Mouse (Mus musculus): ENCODE data around the gene Krtap19-1. TPM values are rescaled to one million over a fixed set of nuclear protein-coding genes. Genes with fewer than 3 reads are reported as not detected.
A peak's percentile ranks its signal among the peaks of the same experiment; 100 is the strongest.

The Krtap19-1 gene
- polyA plus RNA-seq (2015; fragmentation: Nextera tagmentation; extraction: Ambion mirVana) = not detected in 2 replicates

- DNase-seq (ENCODE audit: low spot score) = no peak
Observed at GRCm38 (mm10) chr16:88869311-88869710, at the start of gene Krtap19-1. Krtap19-1 (minus strand) TSS chr16:88869411.

GRCm38 (mm10) chr16:88896357-88896756 lies 27.1 kb upstream of the Krtap19-1 start, which contains the start of gene Krtap19-5:
Krtap19-5 (minus strand) TSS chr16:88896457.
- DNase-seq (ENCODE audit: low spot score) = no peak

- DNase-seq (ENCODE audit: low spot score) = no peak
Observed at GRCm38 (mm10) chr16:88886870-88887269, 17.7 kb upstream of the Krtap19-1 start.

GRCm38 (mm10) chr16:88884989-88885388 lies 15.8 kb upstream of the Krtap19-1 start, which contains the start of gene Krtap19-4:
Krtap19-4 (minus strand) TSS chr16:88885089.
- DNase-seq (ENCODE audit: low spot score) = no peak

- DNase-seq (ENCODE audit: low spot score) = no peak
Observed at GRCm38 (mm10) chr16:88877938-88878337, 8.7 kb upstream of the Krtap19-1 start, which contains the start of gene Krtap19-3. Krtap19-3 (minus strand) TSS chr16:88878038.

GRCm38 (mm10) chr16:88874169-88874568 lies 5.0 kb upstream of the Krtap19-1 start, which contains the start of gene Krtap19-2:
Krtap19-2 (minus strand) TSS chr16:88874269.
- DNase-seq (ENCODE audit: low spot score) = no peak

- no peak for DNase-seq (ENCODE audit: low spot score)
Observed at GRCm38 (mm10) chr16:88864887-88865407, 4.3 kb downstream of the Krtap19-1 start.

GRCm38 (mm10) chr16:88851450-88851849 lies 17.8 kb downstream of the Krtap19-1 start:
- DNase-seq (ENCODE audit: low spot score) = peak; percentile 26

- no peak for DNase-seq (ENCODE audit: low spot score)
Observed at GRCm38 (mm10) chr16:88848558-88848957, 20.7 kb downstream of the Krtap19-1 start.

GRCm38 (mm10) chr16:88847363-88847762 lies 21.8 kb downstream of the Krtap19-1 start:
- no peak for DNase-seq (ENCODE audit: low spot score)

GRCm38 (mm10) chr16:88826978-88827377 lies 42.2 kb downstream of the Krtap19-1 start:
- no peak for DNase-seq (ENCODE audit: low spot score)

GRCm38 (mm10) chr16:88826095-88826652 lies 43.0 kb downstream of the Krtap19-1 start, which contains the start of gene Krtap14:
Krtap14 (minus strand) TSS chr16:88826145.
- DNase-seq (ENCODE audit: low spot score) = no peak

GRCm38 (mm10) chr16:88823736-88824135 lies 45.5 kb downstream of the Krtap19-1 start:
- peak; percentile 11 for DNase-seq (ENCODE audit: low spot score)

- no peak for DNase-seq (ENCODE audit: low spot score)
Observed at GRCm38 (mm10) chr16:88820066-88820465, 49.1 kb downstream of the Krtap19-1 start, which contains the start of gene Krtap15. Krtap15 (plus strand) TSS chr16:88820215.

Other genes with a start within 250 kb of the Krtap19-1 start
- gene 2310079G19Rik, start 241.7 kb downstream of the Krtap19-1 start, polyA plus RNA-seq (2015; fragmentation: Nextera tagmentation; extraction: Ambion mirVana) = not detected in 2 replicates
- not detected in 2 replicates for gene Krtap26-1, start 221.6 kb downstream of the Krtap19-1 start, polyA plus RNA-seq (2015; fragmentation: Nextera tagmentation; extraction: Ambion mirVana)
- gene Krtap27-1, start 197.7 kb downstream of the Krtap19-1 start, polyA plus RNA-seq (2015; fragmentation: Nextera tagmentation; extraction: Ambion mirVana) = not detected in 2 replicates
- gene 2310061N02Rik, start 161.4 kb downstream of the Krtap19-1 start, polyA plus RNA-seq (2015; fragmentation: Nextera tagmentation; extraction: Ambion mirVana) = not detected in 2 replicates
- gene Krtap13-1, start 140.5 kb downstream of the Krtap19-1 start, polyA plus RNA-seq (2015; fragmentation: Nextera tagmentation; extraction: Ambion mirVana) = not detected in 2 replicates
- not detected in 2 replicates for gene Krtap13, start 117.8 kb downstream of the Krtap19-1 start, polyA plus RNA-seq (2015; fragmentation: Nextera tagmentation; extraction: Ambion mirVana)
- gene 2310034C09Rik, start 110.6 kb downstream of the Krtap19-1 start, polyA plus RNA-seq (2015; fragmentation: Nextera tagmentation; extraction: Ambion mirVana) = 0.13 TPM in 1 of 2 replicates, not detected in the other
- not detected in 2 replicates for gene 2310057N15Rik, start 95.2 kb downstream of the Krtap19-1 start, polyA plus RNA-seq (2015; fragmentation: Nextera tagmentation; extraction: Ambion mirVana)
- not detected in 2 replicates for gene Gm5965, start 91.5 kb downstream of the Krtap19-1 start, polyA plus RNA-seq (2015; fragmentation: Nextera tagmentation; extraction: Ambion mirVana)
- gene Gm20741, start 57.2 kb downstream of the Krtap19-1 start, polyA plus RNA-seq (2015; fragmentation: Nextera tagmentation; extraction: Ambion mirVana) = not detected in 2 replicates
- gene Krtap15, start 49.2 kb downstream of the Krtap19-1 start, polyA plus RNA-seq (2015; fragmentation: Nextera tagmentation; extraction: Ambion mirVana) = not detected in 2 replicates
- not detected in 2 replicates for gene Krtap14, start 43.3 kb downstream of the Krtap19-1 start, polyA plus RNA-seq (2015; fragmentation: Nextera tagmentation; extraction: Ambion mirVana)
- gene Krtap19-2, start 4.9 kb upstream of the Krtap19-1 start, polyA plus RNA-seq (2015; fragmentation: Nextera tagmentation; extraction: Ambion mirVana) = not detected in 2 replicates
- not detected in 2 replicates for gene Krtap19-3, start 8.6 kb upstream of the Krtap19-1 start, polyA plus RNA-seq (2015; fragmentation: Nextera tagmentation; extraction: Ambion mirVana)
- gene Krtap19-4, start 15.7 kb upstream of the Krtap19-1 start, polyA plus RNA-seq (2015; fragmentation: Nextera tagmentation; extraction: Ambion mirVana) = not detected in 2 replicates
- gene Krtap19-5, start 27.0 kb upstream of the Krtap19-1 start, polyA plus RNA-seq (2015; fragmentation: Nextera tagmentation; extraction: Ambion mirVana) = not detected in 2 replicates
- not detected in 2 replicates for gene Krtap19-9b, start 62.9 kb upstream of the Krtap19-1 start, polyA plus RNA-seq (2015; fragmentation: Nextera tagmentation; extraction: Ambion mirVana)
- gene Krtap16-3, start 93.5 kb upstream of the Krtap19-1 start, polyA plus RNA-seq (2015; fragmentation: Nextera tagmentation; extraction: Ambion mirVana) = not detected in 2 replicates
- gene Krtap22-2, start 141.3 kb upstream of the Krtap19-1 start, polyA plus RNA-seq (2015; fragmentation: Nextera tagmentation; extraction: Ambion mirVana) = not detected in 2 replicates
- gene Gm10229, start 145.9 kb upstream of the Krtap19-1 start, polyA plus RNA-seq (2015; fragmentation: Nextera tagmentation; extraction: Ambion mirVana) = not detected in 2 replicates
- not detected in 2 replicates for gene Krtap6-1, start 162.3 kb upstream of the Krtap19-1 start, polyA plus RNA-seq (2015; fragmentation: Nextera tagmentation; extraction: Ambion mirVana)
- not detected in 2 replicates for gene Gm10228, start 172.1 kb upstream of the Krtap19-1 start, polyA plus RNA-seq (2015; fragmentation: Nextera tagmentation; extraction: Ambion mirVana)
- gene Krtap6-5, start 178.5 kb upstream of the Krtap19-1 start, polyA plus RNA-seq (2015; fragmentation: Nextera tagmentation; extraction: Ambion mirVana) = not detected in 2 replicates
- gene 1110025L11Rik, start 194.6 kb upstream of the Krtap19-1 start, polyA plus RNA-seq (2015; fragmentation: Nextera tagmentation; extraction: Ambion mirVana) = not detected in 2 replicates
- gene Krtap6-3, start 214.6 kb upstream of the Krtap19-1 start, polyA plus RNA-seq (2015; fragmentation: Nextera tagmentation; extraction: Ambion mirVana) = not detected in 2 replicates